Mouse (Mus musculus) stomach, postnatal 0 days (tissue): ENCODE results near the gene Olr1. TPM values are rescaled to one million over a fixed set of nuclear protein-coding genes. Genes with fewer than 3 reads are reported as not detected.

Source experiments
- ATAC-seq: fragments of 200-750 bp; cut with Nextera tagmentation; 2 replicates; pipeline ENCODE4 v1.8.0; 2017; ENCODE audit not compliant: low FRiP score, low TSS enrichment
- DNase-seq: peaks from one replicate; pipeline ENCODE4 v3.0.0-alpha.2; 2016; ENCODE audit warnings: low spot score
- H3K27ac ChIP-seq: fragments of 300-500 bp; sonication (generic); replicated peaks from 2 replicates; pipeline ENCODE4 v1.5.1; 2014; ENCODE audit warnings: mild to moderate bottlenecking, control low read depth
- H3K27me3 ChIP-seq: fragments of 300-500 bp; sonication (generic); 2 replicates; pipeline ENCODE4 v1.6.1; 2014; ENCODE audit warnings: low read length; ENCODE audit not compliant: control insufficient read depth, insufficient read depth
- H3K36me3 ChIP-seq: fragments of 300-500 bp; sonication (generic); 2 replicates; pipeline ENCODE4 v1.6.1; 2014; ENCODE audit warnings: low read length, mixed read lengths; ENCODE audit not compliant: control insufficient read depth, insufficient read depth
- H3K4me1 ChIP-seq: fragments of 300-500 bp; sonication (generic); replicated peaks from 2 replicates; pipeline ENCODE4 v1.6.1; 2014; ENCODE audit warnings: antibody characterized with exemption; ENCODE audit not compliant: control insufficient read depth, insufficient read depth
- H3K4me2 ChIP-seq: fragments of 300-500 bp; sonication (generic); replicated peaks from 2 replicates; pipeline ENCODE4 v1.6.1; 2014; ENCODE audit warnings: low read depth, mild to moderate bottlenecking, control low read depth, moderate library complexity
- H3K4me3 ChIP-seq: fragments of 300-500 bp; sonication (generic); 2 replicates; pipeline ENCODE4 v1.5.1; 2014; ENCODE audit warnings: low read depth, low read length, control low read depth
- H3K9ac ChIP-seq: fragments of 300-500 bp; sonication (generic); 2 replicates; pipeline ENCODE4 v1.6.1; 2014; ENCODE audit warnings: mild to moderate bottlenecking, low read length, control low read depth, mixed read lengths
- H3K9me3 ChIP-seq: fragments of 300-500 bp; sonication (generic); 2 replicates; pipeline ENCODE4 v1.6.1; 2016; ENCODE audit warnings: low read length; ENCODE audit not compliant: control insufficient read depth
- CTCF ChIP-seq: IDR thresholded peaks from 2 replicates; pipeline ENCODE4 v1.5.1; 2016; ENCODE audit warnings: antibody characterized with exemption, low read depth, mild to moderate bottlenecking, moderate library complexity
- EP300 ChIP-seq: optimal IDR thresholded peaks from 2 replicates; pipeline ENCODE3; 2016; ENCODE audit warnings: antibody characterized with exemption
- WGBS: fragments of 180-500 bp; shearing (Covaris S2); extraction: QIAGEN DNeasy Blood & Tissue Kit; methylation state at CpG from one replicate; pipeline ENCODE4 v1.1.7; 2014; 5-methylcytosine and 5-hydroxymethylcytosine counted together
- polyA plus RNA-seq: library from polyadenylated mRNA; unstranded; fragments of >200 nt; fragmentation: Nextera tagmentation; extraction: Ambion mirVana; gene quantifications from 2 replicates; pipeline ENCODE4 v1.2.1, GENCODE M21; 2015

Olr1 gene
- polyA plus RNA-seq, 1 experiment from 2014 or later = 0.22 TPM

GRCm38 (mm10) chr6:129532556-129532941 is 25.6 kb upstream of the Olr1 start:
- peak overlapping the region; percentile 89 for H3K4me3 ChIP-seq
- ATAC-seq (peak; percentile 80), DNase-seq (peak; percentile 78)
- H3K27me3 ChIP-seq = no peaks in the 10 kb centered on the region
- H3K36me3 ChIP-seq = no peaks in the 10 kb centered on the region
- H3K27ac ChIP-seq = peak overlapping the region; percentile 77
- TF ChIP-seq EP300 (no peak), CTCF (peak; percentile 41)
- H3K4me2 ChIP-seq = peak overlapping the region; percentile 85
- no peaks in the 10 kb centered on the region for H3K9me3 ChIP-seq
- WGBS = 23% methylated on average over 7 of the region's 7 CpGs
- 0 out of 2 replicates have a peak, but pooled peaks cover 2% of the 10 kb centered on the region for H3K4me1 ChIP-seq
- no peak overlapping the region for H3K9ac ChIP-seq

GRCm38 (mm10) chr6:129530261-129530660 is 23.3 kb upstream of the Olr1 start:
- Histone ChIP-seq H3K9me3 (no peaks in the 10 kb centered on the region), H3K27ac (no peak overlapping the region), H3K36me3 (no peaks in the 10 kb centered on the region), H3K9ac (no peak overlapping the region), H3K27me3 (no peaks in the 10 kb centered on the region), H3K4me1 (no peaks in the 10 kb centered on the region), H3K4me3 (no peak overlapping the region), H3K4me2 (no peak overlapping the region)
- DNase-seq = no peak
- no peak for ATAC-seq
- TF ChIP-seq EP300 (no peak), CTCF (no peak)

GRCm38 (mm10) chr6:129529605-129530004 is 22.6 kb upstream of the Olr1 start:
- no peak for ATAC-seq
- DNase-seq = no peak
- 63% methylated on average over 1 of the region's 1 CpGs for WGBS
- H3K36me3 ChIP-seq = no peaks in the 10 kb centered on the region
- H3K27ac ChIP-seq = no peak overlapping the region
- no peaks in the 10 kb centered on the region for H3K9me3 ChIP-seq
- H3K9ac ChIP-seq = no peak overlapping the region
- no peak for TF ChIP-seq EP300
- no peak for TF ChIP-seq CTCF
- no peaks in the 10 kb centered on the region for H3K4me1 ChIP-seq
- H3K4me3 ChIP-seq = no peak overlapping the region
- H3K4me2 ChIP-seq = no peak overlapping the region
- H3K27me3 ChIP-seq = no peaks in the 10 kb centered on the region

- Histone ChIP-seq H3K4me2 (no peak overlapping the region), H3K27ac (no peak overlapping the region), H3K9ac (no peak overlapping the region), H3K4me1 (no peaks in the 10 kb centered on the region), H3K36me3 (no peaks in the 10 kb centered on the region), H3K9me3 (no peaks in the 10 kb centered on the region), H3K27me3 (no peaks in the 10 kb centered on the region), H3K4me3 (no peak overlapping the region)
- WGBS = 86% methylated on average over 2 of the region's 2 CpGs
- ATAC-seq (no peak), DNase-seq (no peak)
- TF ChIP-seq CTCF (no peak), EP300 (no peak)
Measured at GRCm38 (mm10) chr6:129527416-129527815, 20.5 kb upstream of the Olr1 start.

GRCm38 (mm10) chr6:129526069-129526468 is 19.1 kb upstream of the Olr1 start:
- H3K9me3 ChIP-seq = no peaks in the 10 kb centered on the region
- H3K36me3 ChIP-seq = no peaks in the 10 kb centered on the region
- no peaks in the 10 kb centered on the region for H3K27me3 ChIP-seq
- H3K9ac ChIP-seq = no peak overlapping the region
- H3K27ac ChIP-seq = no peak overlapping the region
- no peaks in the 10 kb centered on the region for H3K4me1 ChIP-seq
- no peak for ATAC-seq
- no peak overlapping the region for H3K4me2 ChIP-seq
- H3K4me3 ChIP-seq = no peak overlapping the region
- DNase-seq = no peak
- TF ChIP-seq CTCF = no peak

- TF ChIP-seq CTCF = peak; percentile 87
- TF ChIP-seq EP300 = no peak
Measured at GRCm38 (mm10) chr6:129517752-129518408, 10.9 kb upstream of the Olr1 start.

More at GRCm38 (mm10) chr6:129517752-129518408, 10.9 kb upstream of the Olr1 start:
- H3K4me2 ChIP-seq = no peak overlapping the region
- H3K4me3 ChIP-seq = no peak overlapping the region
- 50% methylated on average over 2 of the region's 2 CpGs for WGBS
- DNase-seq (no peak), ATAC-seq (peak; percentile 72; the same call in 1 of the 2 replicates)
- no peaks in the 10 kb centered on the region for H3K9me3 ChIP-seq
- H3K9ac ChIP-seq = no peak overlapping the region
- H3K27ac ChIP-seq = no peak overlapping the region
- no peaks in the 10 kb centered on the region; the same call in 1 of the 2 replicates for H3K4me1 ChIP-seq
- no peaks in the 10 kb centered on the region for H3K36me3 ChIP-seq
- H3K27me3 ChIP-seq = no peaks in the 10 kb centered on the region
